Mouse (Mus musculus) monocyte, adult 59 days (primary cell): ENCODE measurements around the gene Spop. TPM values are rescaled to one million over a fixed set of nuclear protein-coding genes. Genes with fewer than 3 reads are reported as not detected.

Experiments
- total RNA-seq, 2 experiments: library from RNA; stranded (reverse); gene quantifications; one replicate each; pipeline ENCODE4 v1.2.4; 2023

Gene Spop
- total RNA-seq = 100 to 1,000 TPM; 139 to 150 TPM

DNA sequence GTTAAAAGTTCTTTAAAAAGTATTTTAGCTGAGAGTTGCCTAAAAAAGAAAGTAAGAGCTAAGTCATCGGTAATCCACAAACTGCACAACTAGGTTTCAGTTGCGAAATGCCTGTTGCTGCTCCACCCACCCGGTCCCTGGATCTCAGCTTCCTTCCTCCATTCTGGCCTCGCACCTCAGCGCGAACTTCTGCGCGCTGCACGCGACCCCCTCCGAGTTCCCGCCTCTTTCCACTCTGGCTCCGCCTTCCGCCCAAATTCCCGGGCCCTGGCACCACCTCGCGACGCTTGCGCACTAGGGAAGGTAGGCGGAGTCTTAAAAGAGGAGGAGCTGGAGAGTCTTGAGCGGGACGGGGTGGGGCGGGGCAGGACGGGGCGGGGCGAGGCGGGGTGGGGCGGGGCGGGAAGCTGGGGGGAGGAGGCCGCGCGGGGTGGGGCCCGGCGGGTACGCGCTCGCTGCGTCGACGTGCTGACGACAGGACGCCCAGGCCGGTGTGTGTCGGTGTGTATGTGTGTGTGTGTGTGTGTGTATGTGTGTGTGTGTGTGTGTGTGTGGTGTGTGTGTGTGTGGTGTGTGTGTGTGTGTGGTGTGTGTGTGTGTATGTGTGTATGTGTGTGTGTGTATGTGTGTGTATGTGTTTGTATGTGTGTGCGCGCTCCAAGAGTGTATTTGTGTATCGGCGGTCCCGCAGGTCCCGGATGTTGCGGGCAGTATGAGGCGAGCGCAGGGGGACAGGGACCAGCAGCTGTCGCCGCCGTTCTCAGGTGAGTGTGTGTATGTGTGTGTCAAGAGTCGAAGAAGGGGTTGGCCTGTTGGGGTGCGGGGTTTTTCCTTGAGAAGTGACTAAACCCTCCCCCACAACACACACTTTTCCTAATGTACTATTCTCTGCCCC lies at the start of gene Spop:
Gene Spop (plus strand): TSS at position 440 of the 895 bp plus-strand sequence.

DNA sequence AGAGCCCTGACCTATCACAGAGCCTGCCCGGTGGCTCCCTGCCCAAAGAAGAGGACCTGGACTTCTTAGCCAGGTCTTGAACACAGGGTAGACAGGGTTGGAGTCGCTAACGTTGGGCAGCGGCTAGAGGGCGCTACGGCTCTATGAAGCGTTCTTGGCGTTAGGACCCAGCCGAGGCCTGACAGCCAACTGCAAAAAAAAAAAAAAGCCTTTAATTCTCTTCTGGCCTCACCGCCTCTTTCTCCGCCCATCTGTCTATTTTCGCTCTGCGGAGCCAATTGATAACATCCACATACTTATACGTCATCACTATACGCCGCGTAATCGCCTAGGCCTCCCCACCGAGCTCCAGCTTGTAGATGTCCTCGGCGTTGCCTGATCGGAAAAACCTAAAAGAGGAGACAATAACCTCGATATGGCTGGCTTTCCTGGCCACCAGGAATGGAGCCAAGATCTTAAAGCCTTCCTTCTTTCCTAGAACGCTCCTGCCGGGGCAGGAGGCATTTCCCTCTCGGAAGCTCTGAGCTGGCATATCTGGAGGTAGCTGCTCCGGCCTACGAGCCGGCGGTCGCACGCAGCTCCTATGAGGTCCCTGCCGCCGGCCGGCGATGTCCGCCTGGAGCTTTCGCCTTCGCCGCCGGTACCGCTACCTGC lies 29.4 kb upstream of the Spop start, which contains the start of gene Slc35b1:
Gene Slc35b1 (plus strand): TSS at position 374 of the 654 bp plus-strand sequence.

DNA sequence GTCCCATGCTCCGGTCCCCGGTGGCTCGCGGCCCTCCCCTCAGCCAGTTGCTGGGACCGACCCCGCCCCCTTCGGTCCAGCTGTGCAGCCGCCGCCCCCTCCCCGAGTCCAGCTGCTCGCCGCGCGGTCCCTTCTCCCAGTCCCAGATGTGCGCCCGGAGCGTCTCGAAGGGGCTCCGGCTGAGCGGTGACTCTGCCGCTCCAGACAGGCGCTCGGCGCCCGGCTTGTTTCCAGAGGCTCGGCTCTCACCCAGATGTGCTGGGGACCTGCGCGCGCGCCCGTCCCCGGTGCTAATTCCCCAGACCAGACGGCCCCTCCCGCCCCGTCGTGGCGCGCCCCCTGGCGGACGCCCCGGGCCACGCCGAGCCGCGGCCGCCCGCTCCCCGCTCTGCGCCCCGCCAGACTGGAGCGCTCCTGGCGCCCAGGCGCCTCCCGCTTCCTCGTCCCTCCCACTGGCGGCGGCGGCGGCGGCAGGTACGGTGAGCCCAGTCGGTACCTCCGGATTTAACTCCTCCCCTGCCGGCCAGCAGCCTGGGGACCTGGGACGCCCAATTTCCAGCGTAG lies 100.5 kb downstream of the Spop start, which contains the start of gene Nxph3:
Gene Nxph3 (minus strand): TSS at position 273 of the 564 bp plus-strand sequence.

Other genes starting within 250 kb of the Spop start
- not detected for gene Tac4, start 152.6 kb upstream of the Spop start, total RNA-seq
- 100 to 1,000 TPM; 107 to 109 TPM for gene Kat7, start 103.8 kb upstream of the Spop start, total RNA-seq
- 10 to 100 TPM; 35.7 to 38.1 TPM for gene Fam117a, start 77.1 kb upstream of the Spop start, total RNA-seq
- 10 to 100 TPM; 60.8 to 64.1 TPM for gene Slc35b1, start 29.4 kb upstream of the Spop start, total RNA-seq
- not detected for gene Nxph3, start 100.5 kb downstream of the Spop start, total RNA-seq
- 1 to 10 TPM in 1 of 2 experiments, under 1 TPM in 1; 0.86 to 1.4 TPM for gene Ngfr, start 173.7 kb downstream of the Spop start, total RNA-seq